Mouse (Mus musculus) CD4-positive, CD25-positive, alpha-beta regulatory T cell, adult 4 months (primary cell): ENCODE data around the gene Gm49336. TPM values are rescaled to one million over a fixed set of nuclear protein-coding genes. Genes with fewer than 3 reads are reported as not detected.
A peak's percentile ranks its signal among the peaks of the same experiment; 100 is the strongest.

ENCODE experiments used
- ATAC-seq: one replicate; pipeline ENCODE4 v1.8.0; 2017
- polyA plus RNA-seq, 2 experiments: library from polyadenylated mRNA; unstranded; fragments of 100-300 nt; shearing (Covaris generic); gene quantifications; one replicate each; pipeline ENCODE4 v1.2.1; 2017

Gm49336 gene
- polyA plus RNA-seq, 2 experiments from 2014 or later: 14.7 to 20.6 TPM

DNA sequence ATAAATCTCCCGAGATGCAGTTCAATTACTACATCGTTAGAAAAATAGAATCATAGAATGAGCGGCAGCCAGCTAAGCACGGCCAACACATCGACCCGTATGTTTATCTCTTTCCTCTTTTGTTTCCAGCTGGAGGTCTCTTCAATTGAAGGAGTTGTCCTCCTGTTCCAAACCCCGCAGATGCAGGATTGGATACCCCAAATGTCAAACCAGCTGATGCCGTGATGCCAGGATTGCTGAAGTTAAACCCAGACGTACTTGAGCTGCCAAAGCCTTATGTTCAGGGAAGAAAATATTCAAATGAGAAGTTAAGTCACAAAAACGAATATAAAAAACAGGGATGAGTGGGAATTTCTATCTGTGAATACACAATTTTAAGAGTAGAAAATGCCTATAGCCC, 31.4 kb downstream of the Gm49336 start:
- no peak for ATAC-seq

- ATAC-seq: no peak
Observed at GRCm38 (mm10) chr14:60217616-60218015, 33.7 kb downstream of the Gm49336 start.

DNA sequence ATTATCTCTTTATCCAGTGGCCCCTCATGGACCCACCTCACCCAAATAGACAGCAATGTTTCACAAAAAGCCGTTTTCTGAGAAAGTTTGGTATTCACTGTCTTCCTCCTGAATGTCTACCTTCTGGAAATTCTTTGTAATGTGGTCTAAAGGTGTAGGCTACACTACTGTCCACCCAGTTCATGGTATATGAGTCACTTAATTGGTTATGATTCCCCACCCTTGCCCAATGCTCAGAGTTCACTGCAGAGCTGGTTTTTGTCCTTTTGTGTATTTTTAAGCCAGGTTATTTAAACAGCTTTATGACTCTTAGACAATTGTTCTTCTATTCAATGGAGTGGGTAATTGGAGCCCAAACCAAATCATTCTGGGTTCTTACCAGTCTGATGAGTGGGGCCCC, 35.2 kb downstream of the Gm49336 start:
- no peak for ATAC-seq

DNA sequence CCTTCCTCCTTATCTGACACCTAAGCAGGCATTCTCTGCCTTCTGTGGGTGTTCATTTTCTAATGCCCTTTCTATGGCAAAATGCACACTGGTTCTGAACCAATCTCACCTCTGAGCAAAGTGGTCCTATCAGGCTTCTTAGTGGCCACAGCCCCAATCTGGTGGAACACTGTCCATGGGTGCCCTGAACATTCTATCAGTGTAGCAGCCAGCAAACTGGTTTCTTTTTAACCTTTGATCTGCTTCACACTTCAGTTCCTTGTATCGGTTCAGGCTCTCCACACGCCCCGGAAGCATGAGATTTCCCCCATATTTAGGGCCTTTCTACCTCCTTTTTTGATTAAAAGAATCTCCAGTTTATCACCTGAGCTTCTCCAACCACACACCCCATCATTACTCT, 36.3 kb downstream of the Gm49336 start:
- no peak for ATAC-seq

DNA sequence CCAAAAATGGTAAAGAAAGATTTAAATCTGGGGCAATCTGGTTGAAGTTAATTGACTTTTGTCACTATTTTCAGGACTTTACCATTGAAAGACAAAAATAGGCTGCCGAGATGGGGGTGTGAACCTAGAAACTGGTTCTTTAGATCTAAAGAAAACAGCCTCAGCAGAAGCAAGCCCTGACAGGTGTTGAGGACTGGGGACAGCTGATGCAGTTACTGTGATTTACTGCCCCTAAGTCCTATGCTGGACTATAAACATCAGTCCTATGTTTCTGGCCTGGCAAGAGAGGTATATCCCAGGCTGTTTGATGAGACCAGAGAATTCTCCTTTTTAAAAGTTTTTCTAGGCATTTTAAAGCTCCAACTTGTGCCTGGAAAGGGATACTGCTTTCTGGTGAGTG, 37.3 kb downstream of the Gm49336 start:
- no peak for ATAC-seq

DNA sequence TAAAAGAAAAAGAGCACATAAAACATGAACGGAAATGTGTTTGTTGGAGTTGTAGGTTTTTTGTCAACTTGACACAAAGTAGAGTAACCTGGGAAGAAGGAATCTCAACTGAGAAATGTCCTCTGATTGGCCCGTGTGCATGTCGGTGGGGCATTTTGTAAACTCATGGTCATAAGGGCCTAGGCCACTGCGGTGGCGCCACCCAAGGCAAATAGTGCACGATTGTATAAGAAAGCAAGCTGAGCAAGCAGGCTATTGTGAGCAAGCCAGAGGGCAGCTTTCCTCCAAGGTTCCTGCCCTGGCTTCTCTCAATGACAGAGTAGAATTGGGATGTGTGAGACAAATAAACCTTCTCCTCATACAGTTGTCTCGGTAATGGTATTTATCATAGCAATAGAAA, 42.1 kb downstream of the Gm49336 start:
- no peak for ATAC-seq

- no peak for ATAC-seq
Observed at GRCm38 (mm10) chr14:60204993-60205392, 46.3 kb downstream of the Gm49336 start.

GRCm38 (mm10) chr14:60196884-60197283, 54.4 kb downstream of the Gm49336 start, which contains the start of gene Atp8a2:
TSS of gene Atp8a2 (minus strand) at chr14:60197179.
- ATAC-seq: no peak

DNA sequence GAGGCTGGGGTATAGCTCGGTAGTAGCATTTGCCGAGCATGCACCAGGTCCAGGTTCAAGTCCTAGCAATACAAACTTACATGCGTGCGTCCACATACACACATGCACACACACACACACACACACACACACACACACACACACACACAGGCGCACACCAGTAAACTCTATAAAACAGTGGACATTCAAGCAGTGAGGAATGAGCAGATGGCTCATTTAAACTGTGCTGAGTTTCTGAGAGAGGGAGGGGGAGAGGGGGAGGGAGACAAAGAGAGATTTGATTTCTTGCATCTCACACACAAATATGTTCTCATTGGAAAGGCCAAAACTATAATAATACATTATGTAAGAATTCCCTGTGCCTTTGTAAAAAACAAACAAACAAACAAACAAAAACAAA, 55.3 kb downstream of the Gm49336 start:
- no peak for ATAC-seq

DNA sequence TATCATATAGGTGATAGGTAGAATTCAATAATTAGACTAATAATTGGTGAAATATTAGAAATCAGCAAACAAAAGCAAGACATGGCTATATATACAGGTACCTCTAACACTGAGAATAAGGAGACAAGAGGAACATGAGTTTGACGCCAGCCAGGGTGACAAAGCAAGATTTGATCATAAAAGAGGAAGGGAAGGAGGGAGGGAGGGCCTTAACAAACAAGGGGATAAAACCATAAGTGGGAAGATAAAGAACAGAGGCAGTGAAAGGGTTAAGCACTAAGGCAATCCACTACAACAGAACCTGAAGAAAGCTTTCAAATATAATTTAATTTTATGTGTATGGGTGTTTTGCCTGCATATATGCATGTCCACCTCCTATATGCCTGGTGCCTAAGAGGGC, 56.7 kb downstream of the Gm49336 start:
- ATAC-seq: no peak

GRCm38 (mm10) chr14:60189771-60190170, 61.5 kb downstream of the Gm49336 start:
- ATAC-seq: no peak

DNA sequence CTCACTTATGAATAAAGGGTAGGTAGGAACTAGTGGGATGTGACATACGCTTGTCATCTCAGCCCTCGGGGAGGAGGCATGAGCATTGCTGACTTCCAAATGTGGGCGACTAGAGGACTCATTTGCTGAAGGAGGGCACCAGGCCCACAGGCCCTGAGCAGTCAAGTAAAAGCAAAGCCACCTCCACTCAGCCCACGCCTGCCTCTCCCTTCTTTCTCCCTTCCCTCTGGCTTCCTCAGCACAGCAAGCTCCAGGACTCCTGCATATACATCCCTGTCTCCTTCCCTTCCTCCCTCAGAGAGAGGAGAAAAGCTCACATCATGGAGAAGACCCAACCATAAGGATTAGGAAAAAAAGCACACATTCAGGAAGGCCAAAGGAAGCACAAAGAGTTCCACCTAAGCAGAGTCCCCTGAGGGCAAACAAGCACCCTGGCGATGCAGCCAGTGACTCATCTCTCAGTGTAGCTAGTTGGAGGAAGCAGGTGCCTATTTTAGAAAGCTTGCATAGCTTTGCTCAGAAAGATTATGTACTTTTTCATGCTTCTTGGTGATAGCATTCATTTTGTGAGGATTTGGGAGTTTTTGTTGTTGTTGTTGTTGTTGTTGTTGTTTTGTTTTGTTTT, 63.0 kb downstream of the Gm49336 start:
- no peak for ATAC-seq

DNA sequence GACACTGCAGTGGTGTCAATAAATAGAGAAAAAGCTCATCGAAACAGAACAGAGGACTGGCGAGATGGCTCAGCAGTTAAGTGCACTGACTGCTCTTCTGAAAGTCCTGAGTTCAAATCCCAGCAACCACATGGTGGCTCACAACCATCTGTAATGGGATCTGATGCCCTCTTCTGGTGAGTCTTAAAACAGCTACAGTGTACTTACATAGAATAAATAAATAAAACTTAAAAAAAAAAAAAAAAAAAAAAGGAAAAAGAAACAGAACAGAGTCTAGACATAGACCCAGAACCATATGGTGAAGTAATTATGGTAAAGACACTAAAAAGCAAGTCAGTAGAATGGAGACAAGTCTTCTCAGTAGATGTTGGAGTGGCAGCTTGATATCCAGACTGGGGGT, 70.0 kb downstream of the Gm49336 start:
- ATAC-seq: no peak

GRCm38 (mm10) chr14:60178571-60178955, 72.7 kb downstream of the Gm49336 start:
- ATAC-seq: no peak

DNA sequence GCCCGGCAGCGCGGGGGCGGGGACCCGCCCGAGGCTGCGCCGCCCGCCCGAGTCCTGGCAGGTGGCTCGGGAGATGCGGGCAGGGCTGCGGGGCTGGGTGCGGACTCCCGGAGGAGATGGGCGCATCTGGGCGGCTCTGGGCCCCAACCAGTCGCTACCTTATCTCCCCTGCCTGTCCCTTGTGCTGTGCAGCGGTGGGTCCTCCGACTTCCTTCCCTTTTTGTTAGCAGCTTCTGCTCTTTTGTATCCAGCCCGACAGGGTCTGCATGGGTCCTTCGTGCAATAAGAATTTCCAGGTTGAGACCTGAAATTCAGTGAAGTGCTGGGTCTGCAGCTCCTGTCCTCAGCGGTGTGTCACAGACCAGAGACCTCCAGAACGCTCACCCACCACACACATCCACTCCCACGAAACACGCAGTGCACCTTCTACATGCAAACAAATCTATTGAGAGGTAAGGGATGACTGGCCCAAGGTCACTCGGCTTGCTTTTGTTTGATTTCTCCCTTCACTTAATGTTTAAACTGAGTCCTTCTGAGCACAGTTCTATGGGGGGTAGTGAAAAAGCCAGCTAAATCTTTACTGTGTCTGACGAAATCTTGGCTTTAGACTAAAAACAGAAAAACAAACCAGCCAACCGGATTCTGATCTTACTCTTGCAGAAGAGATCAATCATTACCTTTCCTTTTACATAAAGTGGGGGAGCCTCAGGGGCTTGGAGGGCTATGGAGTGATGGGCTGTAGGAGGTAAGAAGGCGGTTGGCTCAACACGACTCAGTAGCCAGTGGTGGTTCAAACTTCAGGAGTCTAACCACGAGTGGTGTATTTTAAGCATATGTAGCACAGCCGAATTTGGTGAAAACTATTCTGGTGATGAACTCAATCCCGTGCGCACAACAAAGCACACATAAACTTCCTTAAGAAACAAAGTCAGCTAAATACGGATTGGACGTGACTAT, 73.4 kb downstream of the Gm49336 start:
- peak; percentile 14 for ATAC-seq

- no peak for ATAC-seq
Observed at GRCm38 (mm10) chr14:60176891-60177613, 74.3 kb downstream of the Gm49336 start.

DNA sequence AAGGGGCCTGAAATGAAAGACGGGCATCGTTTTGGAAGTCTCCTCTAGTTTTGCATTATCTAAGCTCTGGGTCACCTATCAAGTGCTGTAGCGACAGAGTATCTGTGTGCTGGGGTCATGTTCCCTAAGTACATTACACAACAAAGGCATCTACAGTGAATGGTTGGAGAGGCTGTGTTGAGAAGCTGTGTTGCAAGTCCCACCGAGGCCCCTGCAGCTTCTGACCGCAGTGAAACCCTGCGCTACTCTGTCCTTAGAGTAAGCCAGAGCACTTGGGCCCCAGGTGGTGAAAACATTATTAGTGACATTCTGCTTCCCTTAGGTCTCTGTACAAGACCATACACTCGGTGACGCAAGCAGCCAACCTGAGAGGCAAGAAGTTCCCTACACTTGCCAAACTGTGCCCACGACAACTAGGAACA, 74.8 kb downstream of the Gm49336 start:
- ATAC-seq: no peak

DNA sequence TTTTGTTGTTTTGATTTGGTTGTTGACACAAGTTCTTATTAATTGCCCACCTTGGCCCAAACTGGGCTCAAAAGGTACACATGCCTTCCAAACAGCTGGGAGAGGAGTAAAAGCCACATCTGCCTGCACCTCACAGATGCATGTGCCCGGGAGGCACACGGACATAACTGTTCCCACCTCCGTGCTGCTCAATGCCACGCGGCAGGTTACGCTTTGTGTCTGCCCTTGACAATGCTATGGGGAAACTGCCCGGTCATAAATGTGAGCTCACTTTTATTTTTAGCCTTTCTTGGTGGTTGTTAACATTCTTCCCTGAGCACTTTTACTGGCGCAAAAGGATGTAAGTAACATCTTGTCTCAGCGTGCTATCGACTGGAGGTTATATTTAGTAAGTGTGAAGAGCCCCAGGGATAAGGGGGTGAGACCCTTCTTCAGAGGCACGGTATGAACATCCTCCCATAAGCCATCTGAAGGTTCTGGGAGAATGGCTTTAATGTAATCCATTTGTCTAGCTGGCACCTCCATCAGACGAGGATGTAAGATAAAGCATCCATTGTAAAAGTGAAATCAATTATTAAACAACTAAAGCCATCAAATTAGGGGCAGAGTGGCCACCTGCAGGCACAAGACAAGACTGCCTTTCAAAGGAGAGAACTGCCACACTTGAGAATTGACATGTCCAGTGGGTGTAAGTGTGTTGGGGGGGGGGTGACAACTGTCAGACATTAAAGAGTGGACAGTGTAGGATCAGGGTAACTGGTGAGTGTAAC, 78.8 kb downstream of the Gm49336 start:
- no peak for ATAC-seq

DNA sequence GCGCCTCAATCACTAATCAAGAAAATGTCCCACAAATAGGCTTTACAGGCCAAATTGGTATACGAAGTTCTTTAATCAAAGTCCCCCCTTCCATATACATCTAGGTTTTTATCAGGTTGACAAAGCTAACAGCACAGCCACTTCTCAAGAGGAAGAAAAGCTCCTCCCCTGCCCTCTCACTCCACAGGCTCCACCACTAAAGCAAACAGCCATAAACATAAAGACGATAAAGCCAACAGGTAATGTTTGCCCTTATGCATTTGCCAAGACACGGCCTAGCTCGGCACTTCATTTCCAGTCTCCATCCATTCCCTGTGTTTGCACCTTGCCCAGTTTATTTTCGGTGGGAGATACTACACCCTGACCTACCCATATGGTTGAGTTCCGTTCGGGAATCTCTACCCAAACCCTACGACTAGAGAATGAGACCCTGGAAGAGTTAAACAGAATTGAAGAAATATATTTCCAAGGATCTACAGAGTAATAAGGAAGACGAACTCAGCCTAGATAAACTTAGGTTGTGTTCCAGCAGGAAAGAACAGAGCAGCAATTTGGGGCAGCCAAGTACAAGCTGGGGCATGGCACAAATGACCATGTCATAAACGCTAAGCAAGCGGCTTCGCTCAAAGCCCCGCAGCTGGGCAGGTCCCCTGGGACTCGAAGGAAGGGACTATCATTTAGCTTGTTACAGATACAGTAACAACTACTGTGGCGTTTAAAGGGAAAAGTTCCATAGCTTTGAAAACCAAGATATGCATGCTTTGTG, 80.3 kb downstream of the Gm49336 start:
- ATAC-seq: no peak

DNA sequence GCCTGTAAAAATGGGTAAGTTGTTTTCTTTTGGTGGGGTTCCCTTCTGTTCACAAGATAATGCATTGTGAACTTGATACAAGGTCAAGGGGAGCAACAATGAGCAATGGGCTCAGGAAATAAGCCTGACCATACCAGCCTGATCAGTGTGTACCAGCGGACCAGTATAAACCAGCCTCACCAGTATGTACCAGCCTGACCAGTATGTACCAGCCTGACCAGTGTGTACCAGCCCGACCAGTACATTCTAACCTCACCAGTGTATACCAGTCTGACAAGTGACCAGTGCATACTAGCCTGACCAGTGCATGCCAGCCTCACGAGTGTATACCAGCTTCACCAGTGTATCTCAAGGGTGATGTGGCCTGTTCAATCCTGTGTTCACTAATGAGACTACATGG, 87.9 kb downstream of the Gm49336 start:
- ATAC-seq: no peak
